Mouse (Mus musculus) MEL (cell line): Measurements from ENCODE around the gene Wnt10a. TPM values are rescaled to one million over a fixed set of nuclear protein-coding genes. Genes with fewer than 3 reads are reported as not detected.

ENCODE experiments used
- DNase-seq: peaks from one replicate; pipeline ENCODE4 v3.0.0; 2011; ENCODE audit warnings: low read depth, low spot score
- H3K27ac ChIP-seq: 2 replicates; pipeline ENCODE4 v1.5.1; 2012; ENCODE audit warnings: low read depth, mild to moderate bottlenecking, control low read depth, low read length, moderate library complexity; ENCODE audit not compliant: control insufficient read depth
- H3K27me3 ChIP-seq, 2 experiments: fragments of 150-350 bp in 1 of 2; sonication (generic) in 1 of 2; 2 replicates each; pipeline ENCODE4 v1.6.1; 2012; ENCODE audit warnings: low read length in 2 of 2, mild to moderate bottlenecking in 2 of 2, improper control_type of control experiment in 1 of 2, moderate library complexity in 1 of 2; ENCODE audit not compliant: insufficient read depth in 2 of 2, control insufficient read depth in 1 of 2
- H3K36me3 ChIP-seq, 2 experiments: 2 replicates each; pipeline ENCODE4 v1.6.1; 2012 to 2014; ENCODE audit warnings: low read length in 2 of 2, improper control_type of control experiment in 1 of 2, inconsistent platforms in 1 of 2, mild to moderate bottlenecking in 1 of 2; ENCODE audit not compliant: insufficient read depth in 2 of 2, control insufficient read depth in 1 of 2
- H3K4me1 ChIP-seq, 2 experiments: fragments of 150-350 bp in 1 of 2; sonication (generic) in 1 of 2; 2 replicates each; pipeline ENCODE4 v1.6.1; 2012; ENCODE audit warnings: low read length in 2 of 2, improper control_type of control experiment in 1 of 2, mild to moderate bottlenecking in 1 of 2; ENCODE audit not compliant: insufficient read depth in 2 of 2, control insufficient read depth in 1 of 2
- H3K4me3 ChIP-seq, 2 experiments: fragments of 150-350 bp in 1 of 2; sonication (generic) in 1 of 2; 2 replicates each; pipeline ENCODE4 v1.5.1; 2012; ENCODE audit warnings: low read depth in 2 of 2, low read length in 2 of 2, mild to moderate bottlenecking in 2 of 2, moderate library complexity in 2 of 2, control low read depth in 1 of 2, improper control_type of control experiment in 1 of 2; ENCODE audit not compliant: control insufficient read depth in 1 of 2, insufficient read depth in 1 of 2
- H3K79me2 ChIP-seq: 2 replicates; pipeline ENCODE4 v1.6.1; 2012; ENCODE audit warnings: mild to moderate bottlenecking, low read length, moderate library complexity; ENCODE audit not compliant: control insufficient read depth, poor library complexity, insufficient read depth
- H3K9ac ChIP-seq: 2 replicates; pipeline ENCODE4 v1.6.1; 2012; ENCODE audit warnings: low read depth, mild to moderate bottlenecking, control low read depth, low read length, moderate library complexity; ENCODE audit not compliant: control insufficient read depth, poor library complexity, severe bottlenecking
- H3K9me3 ChIP-seq: fragments of 150-350 bp; sonication (generic); replicated peaks from 2 replicates; pipeline ENCODE4 v1.6.1; 2012; ENCODE audit warnings: mild to moderate bottlenecking, low read length, improper control_type of control experiment, moderate library complexity; ENCODE audit not compliant: insufficient read depth
- BHLHE40 ChIP-seq: IDR thresholded peaks from 2 replicates; pipeline ENCODE4 v1.6.1; 2012; ENCODE audit warnings: low read depth, mild to moderate bottlenecking, inconsistent platforms, low read length, improper control_type of control experiment, borderline replicate concordance
- CHD1 ChIP-seq: IDR thresholded peaks from 2 replicates; pipeline ENCODE4 v1.6.1; 2012; ENCODE audit warnings: low read depth, mild to moderate bottlenecking, inconsistent platforms, low read length, improper control_type of control experiment
- CHD2 ChIP-seq: IDR thresholded peaks from 2 replicates; pipeline ENCODE4 v1.6.1; 2011; ENCODE audit warnings: low read length, improper control_type of control experiment
- CTCF ChIP-seq, 3 experiments: IDR thresholded peaks in 2 of 3; conservative IDR thresholded peaks in 1 of 3; 2 replicates each; pipeline ENCODE4 v1.5.1; 2011 to 2012; ENCODE audit warnings: low read length in 3 of 3, low read depth in 2 of 3, mild to moderate bottlenecking in 2 of 3, improper control_type of control experiment in 1 of 3, inconsistent platforms in 1 of 3, mixed read lengths in 1 of 3, moderate library complexity in 1 of 3; ENCODE audit not compliant: control insufficient read depth in 1 of 3, insufficient read depth in 1 of 3, poor library complexity in 1 of 3, severe bottlenecking in 1 of 3
- E2F4 ChIP-seq: IDR thresholded peaks from 2 replicates; pipeline ENCODE4 v1.6.1; 2011; ENCODE audit warnings: low read depth, low read length, improper control_type of control experiment, borderline replicate concordance
- EP300 ChIP-seq, 2 experiments: IDR thresholded peaks; 2 replicates each; pipeline ENCODE4 v1.6.1; 2011; ENCODE audit warnings: improper control_type of control experiment in 2 of 2, low read length in 2 of 2, low read depth in 1 of 2, mild to moderate bottlenecking in 1 of 2
- GABPA ChIP-seq: IDR thresholded peaks from 2 replicates; pipeline ENCODE4 v1.6.1; 2012; ENCODE audit warnings: low read depth, mild to moderate bottlenecking, inconsistent platforms, low read length, improper control_type of control experiment, moderate library complexity
- HCFC1 ChIP-seq: IDR thresholded peaks from 2 replicates; pipeline ENCODE4 v1.6.1; 2012; ENCODE audit warnings: low read depth, mild to moderate bottlenecking, inconsistent platforms, low read length, improper control_type of control experiment, moderate library complexity
- KAT2A ChIP-seq: conservative IDR thresholded peaks from 2 replicates; pipeline ENCODE4 v1.6.1; 2012; ENCODE audit warnings: low read depth, low read length, improper control_type of control experiment, inconsistent platforms
- MAFK ChIP-seq: IDR thresholded peaks from 2 replicates; pipeline ENCODE4 v1.6.1; 2011; ENCODE audit warnings: low read depth, mild to moderate bottlenecking, low read length, improper control_type of control experiment, borderline replicate concordance
- MAZ ChIP-seq: IDR thresholded peaks from 2 replicates; pipeline ENCODE4 v1.6.1; 2012; ENCODE audit warnings: low read depth, mild to moderate bottlenecking, inconsistent platforms, low read length, improper control_type of control experiment
- MXI1 ChIP-seq: IDR thresholded peaks from 2 replicates; pipeline ENCODE4 v1.6.1; 2011; ENCODE audit warnings: mild to moderate bottlenecking, low read depth, low read length, improper control_type of control experiment
- MYC ChIP-seq: IDR thresholded peaks from 2 replicates; pipeline ENCODE4 v1.6.1; 2011; ENCODE audit warnings: low read depth, mild to moderate bottlenecking, low read length, improper control_type of control experiment, moderate library complexity
- NRF1 ChIP-seq: IDR thresholded peaks from 2 replicates; pipeline ENCODE4 v1.6.1; 2014; ENCODE audit warnings: low read depth, mild to moderate bottlenecking, inconsistent platforms, low read length, improper control_type of control experiment, moderate library complexity; ENCODE audit not compliant: poor library complexity, insufficient read depth, severe bottlenecking
- POLR2AphosphoS2 ChIP-seq: IDR thresholded peaks from 2 replicates; pipeline ENCODE4 v1.6.1; 2011; ENCODE audit warnings: low read length, improper control_type of control experiment
- POLR2AphosphoS5 ChIP-seq: IDR thresholded peaks from 2 replicates; pipeline ENCODE4 v1.6.1; 2012; ENCODE audit warnings: low read depth, borderline replicate concordance, mild to moderate bottlenecking, inconsistent platforms, low read length, moderate library complexity, mixed read lengths
- SMC3 ChIP-seq: IDR thresholded peaks from 2 replicates; pipeline ENCODE4 v1.6.1; 2011; ENCODE audit warnings: low read depth, low read length, improper control_type of control experiment
- TCF12 ChIP-seq: IDR thresholded peaks from 2 replicates; pipeline ENCODE4 v1.6.1; 2014; ENCODE audit warnings: low read depth, mild to moderate bottlenecking, inconsistent platforms, low read length, improper control_type of control experiment, moderate library complexity
- UBTF ChIP-seq: IDR thresholded peaks from 2 replicates; pipeline ENCODE4 v1.6.1; 2012; ENCODE audit warnings: low read depth, mild to moderate bottlenecking, inconsistent platforms, low read length, improper control_type of control experiment, moderate library complexity, borderline replicate concordance; ENCODE audit not compliant: insufficient read depth
- USF1 ChIP-seq: IDR thresholded peaks from 2 replicates; pipeline ENCODE4 v1.6.1; 2014; ENCODE audit warnings: low read depth, mild to moderate bottlenecking, inconsistent platforms, low read length, improper control_type of control experiment, moderate library complexity
- ZC3H11A ChIP-seq: IDR thresholded peaks from 2 replicates; pipeline ENCODE4 v1.6.1; 2012; ENCODE audit warnings: low read depth, mild to moderate bottlenecking, inconsistent platforms, low read length, improper control_type of control experiment
- ZMIZ1 ChIP-seq: IDR thresholded peaks from 2 replicates; pipeline ENCODE4 v1.6.1; 2012; ENCODE audit warnings: low read depth, mild to moderate bottlenecking, inconsistent platforms, low read length, improper control_type of control experiment, moderate library complexity
- polyA plus RNA-seq, 2 experiments: library from polyadenylated mRNA; stranded (reverse) in 1 of 2; unstranded in 1 of 2; fragments of >175 nt in 1 of 2; fragments of >200 nt in 1 of 2; gene quantifications; 2 replicates each; pipeline versions ENCODE4 v1.2.1 to v1.2.4; 2012; ENCODE audit warnings: low replicate concordance in 2 of 2, low read depth in 1 of 2; ENCODE audit not compliant: insufficient read length in 2 of 2, insufficient read depth in 1 of 2, missing spikeins in 1 of 2
- total RNA-seq: library from RNA; depleted of rRNA; stranded (reverse); fragments of 300-350 nt; gene quantifications from 2 replicates; pipeline ENCODE4 v1.2.3, GENCODE M21; 2012

Gene Wnt10a
- total and polyA plus RNA-seq, 3 experiments: not detected

DNA sequence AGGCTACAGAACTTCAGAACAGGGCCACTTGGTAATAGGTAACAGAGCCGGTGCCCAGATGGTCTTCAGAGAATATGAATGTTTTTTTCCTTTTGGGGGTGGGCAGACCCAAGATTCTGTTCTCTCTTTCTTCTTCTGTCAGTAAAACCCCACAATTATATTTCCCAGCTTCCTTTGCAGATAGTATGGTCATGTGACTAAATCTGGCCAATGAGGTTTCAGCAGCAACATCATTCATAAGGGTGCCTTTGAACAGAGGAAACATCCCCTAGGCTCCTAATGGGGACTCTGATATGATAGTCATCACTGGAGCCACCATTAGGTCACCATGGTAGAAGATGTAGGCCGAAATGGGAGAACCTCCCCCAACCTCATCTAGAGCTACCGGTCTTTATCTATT is 38.5 kb upstream of the Wnt10a start:
- DNase-seq: no peak
- TF ChIP-seq MAFK: no peak
- no peak for TF ChIP-seq HCFC1
- peak; percentile 46; the same call in 1 of the 2 replicates for TF ChIP-seq USF1
- no peak for TF ChIP-seq EP300 (IDR thresholded peaks at IDR 0.05; ENCODE audit: low read depth in 1 of 2, low read length in 2 of 2)
- no peak for TF ChIP-seq ZC3H11A
- no peaks in the 10 kb centered on the region for H3K79me2 ChIP-seq
- H3K27me3 ChIP-seq: no peaks in the 10 kb centered on the region; a peak in 1 of 4 replicates
- no peaks in the 10 kb centered on the region for H3K4me1 ChIP-seq
- no peak overlapping the region for H3K4me3 ChIP-seq
- no peaks in the 10 kb centered on the region for H3K36me3 ChIP-seq
- no peak overlapping the region for H3K9ac ChIP-seq
- no peaks in the 10 kb centered on the region for H3K9me3 ChIP-seq
- no peak overlapping the region for H3K27ac ChIP-seq

DNA sequence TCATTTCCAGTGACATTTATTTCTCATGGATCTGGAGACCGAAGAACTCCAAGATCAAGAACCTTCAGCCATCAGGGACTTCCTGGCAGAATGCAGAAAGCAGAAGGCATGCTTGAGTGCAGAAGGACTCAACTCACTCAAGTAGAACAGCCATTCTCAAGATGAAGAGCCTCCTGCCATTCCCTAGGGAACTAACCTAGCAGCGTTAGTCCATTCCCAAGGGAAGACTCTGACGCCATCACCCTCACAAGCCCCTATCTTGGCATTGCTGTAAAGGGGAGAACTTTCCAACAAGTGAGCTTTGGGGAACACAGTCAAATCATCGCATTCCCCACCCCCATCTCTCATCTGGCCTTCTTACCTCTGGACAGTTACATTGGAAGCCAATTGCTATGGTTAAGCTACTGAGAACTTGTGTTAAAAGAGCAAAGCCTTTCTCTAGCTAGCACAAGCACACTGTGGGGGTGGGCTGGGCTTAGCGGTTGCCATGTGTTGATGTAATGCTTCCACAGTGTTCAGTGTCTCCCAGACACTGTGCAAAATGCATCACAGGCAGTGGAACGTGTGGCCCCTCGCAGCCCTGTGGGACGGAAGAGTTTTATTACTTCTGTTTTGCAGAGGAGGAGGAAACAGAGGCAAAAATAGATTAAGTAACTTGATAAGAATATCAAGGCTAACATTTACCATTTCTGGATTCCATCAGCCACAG is 37.9 kb upstream of the Wnt10a start:
- Histone ChIP-seq H3K9ac (no peak overlapping the region), H3K36me3 (no peaks in the 10 kb centered on the region), H3K79me2 (no peaks in the 10 kb centered on the region), H3K27me3 (no peaks in the 10 kb centered on the region; a peak in 1 of 4 replicates), H3K27ac (no peak overlapping the region), H3K9me3 (no peaks in the 10 kb centered on the region)
- no peak for TF ChIP-seq SMC3
- TF ChIP-seq CTCF (IDR thresholded peaks at IDR 0.05 in 2 of 3, conservative IDR thresholded peaks at IDR 0.05 in 1 of 3; ENCODE audit: control insufficient read depth in 1 of 3, insufficient read depth in 1 of 3, low read depth in 2 of 3, low read length in 3 of 3, poor library complexity in 1 of 3, severe bottlenecking in 1 of 3): no peak
- TF ChIP-seq CHD2: no peak
- no peak for TF ChIP-seq KAT2A
- TF ChIP-seq MXI1: no peak
- no peak for TF ChIP-seq NRF1
- TF ChIP-seq ZMIZ1: no peak
- TF ChIP-seq POLR2AphosphoS5: no peak
- no peak for TF ChIP-seq BHLHE40
- TF ChIP-seq CHD1: no peak
- TF ChIP-seq UBTF: no peak
- TF ChIP-seq POLR2AphosphoS2: no peak
- no peak for TF ChIP-seq TCF12
- TF ChIP-seq GABPA: no peak
- no peak for TF ChIP-seq MAZ
- no peak for TF ChIP-seq E2F4
- TF ChIP-seq MYC: no peak
- TF ChIP-seq, all 39 proteins: peak for 0
- Histone ChIP-seq H3K4me3 (no peak overlapping the region), H3K4me1 (no peaks in the 10 kb centered on the region)
- DNase-seq: no peak
